Mouse (Mus musculus) cortical plate, adult 2 months (tissue): ENCODE data around the gene Tcf12.

Experiments used
- CTCF ChIP-seq: fragments of 200-500 bp; IDR thresholded peaks from 2 replicates; pipeline ENCODE4 v1.5.1; 2011; ENCODE audit warnings: mild to moderate bottlenecking, control low read depth, low read length; ENCODE audit not compliant: insufficient read depth; ENCODE audit errors: extremely low read depth
- POLR2A ChIP-seq: fragments of 200-500 bp; IDR thresholded peaks from 2 replicates; pipeline ENCODE4 v1.6.1; 2011; ENCODE audit warnings: mild to moderate bottlenecking, low read length, control low read depth; ENCODE audit not compliant: insufficient read depth; ENCODE audit errors: extremely low read depth

GRCm38 (mm10) chr9:72133089-72133771, 21.6 kb upstream of the Tcf12 start:
- TF ChIP-seq POLR2A (no peak; the same call in 1 of the 2 replicates), CTCF (no peak)
